Mouse (Mus musculus): ENCODE measurements at regions not wholly inside any gene's neighbourhood (a gene's known extent, or its start where the extent isn't known, plus 50 kb on each side); places are given as distances from the start of the nearest gene placed in this dataset.

DNA sequence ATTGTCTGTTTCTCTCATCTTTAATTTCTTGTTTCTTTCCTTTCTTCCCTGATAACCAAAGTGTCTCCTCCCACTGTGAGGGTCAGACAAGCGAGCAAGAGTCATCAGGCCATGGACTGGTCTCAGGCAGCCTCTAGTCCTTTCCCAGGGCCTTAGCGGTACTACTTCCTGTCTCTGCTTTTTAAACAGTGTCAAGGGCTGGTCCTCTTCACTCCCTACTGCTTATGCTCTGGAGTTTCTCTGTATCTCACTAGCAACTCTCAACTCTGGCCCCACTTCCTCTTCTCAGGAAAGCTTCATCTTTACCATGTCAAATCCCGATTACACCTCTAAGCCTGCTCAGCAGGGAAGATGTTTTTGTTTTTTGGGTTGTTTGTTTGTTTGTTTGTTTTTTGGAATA is 124.1 kb downstream of the Pten start:
- DNase-seq (ENCODE audit: extremely low spot score, low spot score) = no peak

DNA sequence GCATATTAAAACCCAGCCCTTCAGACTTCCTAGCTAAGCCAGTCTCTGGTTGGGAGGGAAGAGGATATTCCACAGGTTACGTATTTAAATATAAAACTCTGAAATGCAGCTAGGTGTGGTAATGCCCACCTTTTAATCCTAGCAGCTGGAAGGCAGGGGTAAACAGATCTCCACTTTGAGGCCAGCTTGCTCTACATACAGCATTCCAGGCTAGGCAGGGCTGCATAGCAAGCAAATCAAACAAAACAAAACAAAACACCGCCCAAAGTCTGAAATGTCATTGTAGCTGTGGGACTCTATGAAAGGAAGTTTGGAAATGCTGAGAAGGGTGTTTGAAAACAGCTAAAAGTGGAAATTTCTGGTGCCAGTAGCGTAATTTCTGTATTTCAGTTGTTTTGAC is 127.0 kb downstream of the Pten start:
- DNase-seq (ENCODE audit: extremely low spot score, low spot score) = no peak

- DNase-seq (ENCODE audit: extremely low spot score, low spot score) = no peak
These were observed 128.3 kb downstream of the Pten start for GRCm38 (mm10) chr19:32885481-32886131.

DNA sequence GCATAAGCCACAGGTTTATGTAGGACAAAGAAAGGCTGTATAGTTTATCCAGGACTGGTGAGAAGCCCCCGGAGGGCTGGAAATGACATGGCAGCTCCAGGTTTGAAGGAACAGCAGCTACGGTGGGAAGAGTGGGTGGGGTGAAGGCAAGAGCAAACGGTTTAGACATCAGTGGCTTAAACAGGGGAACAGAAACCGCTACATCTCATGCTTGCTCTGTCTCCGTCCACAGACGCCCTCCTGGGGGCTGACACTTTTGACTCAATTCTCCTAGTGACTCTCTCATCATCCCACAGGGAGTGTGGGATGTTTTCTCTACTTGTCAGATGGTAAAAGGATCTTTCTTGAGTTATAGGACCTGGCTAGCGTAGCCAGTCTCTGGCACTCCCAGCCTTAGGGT is 129.9 kb downstream of the Pten start:
- DNase-seq (ENCODE audit: extremely low spot score, low spot score) = no peak

- DNase-seq (ENCODE audit: extremely low spot score, low spot score) = no peak
These were observed 131.5 kb downstream of the Pten start for GRCm38 (mm10) chr19:32888616-32889305.

DNA sequence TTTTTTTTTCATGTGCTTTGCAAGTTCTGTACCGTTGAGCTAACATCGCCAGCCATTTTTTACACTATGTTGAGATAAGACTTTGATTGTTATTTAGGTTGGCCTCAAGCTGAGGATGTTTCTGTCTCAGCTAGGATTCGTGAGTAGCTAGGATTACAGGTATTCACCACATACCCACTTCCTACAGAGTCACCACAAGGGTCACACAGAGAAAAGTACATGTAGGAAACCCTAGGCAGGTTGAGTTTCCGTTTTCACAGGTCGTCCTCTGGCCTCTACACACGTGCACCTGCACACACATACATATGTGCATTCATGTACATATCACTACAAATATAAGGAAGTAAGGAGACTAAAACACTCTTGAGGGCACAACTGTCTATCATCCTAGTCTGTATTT is 133.5 kb downstream of the Pten start:
- DNase-seq (ENCODE audit: extremely low spot score, low spot score) = no peak

GRCm38 (mm10) chr19:32892469-32892868 is 135.2 kb downstream of the Pten start:
- no peak for DNase-seq (ENCODE audit: extremely low spot score, low spot score)

GRCm38 (mm10) chr19:32903454-32904108 is 146.3 kb downstream of the Pten start:
- no peak for DNase-seq (ENCODE audit: extremely low spot score, low spot score)

- DNase-seq (ENCODE audit: extremely low spot score, low spot score) = no peak
These were observed 147.2 kb downstream of the Pten start for GRCm38 (mm10) chr19:32904517-32904916.

DNA sequence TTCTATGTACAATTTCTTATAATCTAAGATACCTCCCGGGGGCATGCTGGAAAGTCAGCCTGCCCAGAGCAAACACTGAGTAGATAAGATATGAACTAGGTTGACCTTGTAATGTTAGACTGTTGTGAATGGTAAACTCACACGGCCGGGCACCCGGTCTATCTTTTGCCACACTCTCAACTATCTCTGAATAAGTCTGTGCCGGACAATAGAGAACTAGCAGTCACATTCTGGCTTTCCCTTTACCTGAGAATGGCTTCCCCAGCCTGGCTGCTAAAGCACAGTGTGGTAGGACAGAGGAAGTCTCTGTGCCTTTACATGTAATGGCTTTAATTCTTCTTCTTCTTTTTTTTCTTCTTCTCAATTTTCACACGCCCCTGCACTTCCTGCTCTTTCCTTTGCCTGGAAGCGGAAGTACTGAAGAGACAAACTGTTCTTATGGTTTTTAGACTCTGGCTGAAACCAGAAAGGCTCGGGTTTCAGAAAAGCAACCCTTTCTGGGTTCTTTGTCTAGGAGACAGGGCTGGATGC is 148.7 kb downstream of the Pten start:
- DNase-seq (ENCODE audit: extremely low spot score, low spot score) = no peak

DNA sequence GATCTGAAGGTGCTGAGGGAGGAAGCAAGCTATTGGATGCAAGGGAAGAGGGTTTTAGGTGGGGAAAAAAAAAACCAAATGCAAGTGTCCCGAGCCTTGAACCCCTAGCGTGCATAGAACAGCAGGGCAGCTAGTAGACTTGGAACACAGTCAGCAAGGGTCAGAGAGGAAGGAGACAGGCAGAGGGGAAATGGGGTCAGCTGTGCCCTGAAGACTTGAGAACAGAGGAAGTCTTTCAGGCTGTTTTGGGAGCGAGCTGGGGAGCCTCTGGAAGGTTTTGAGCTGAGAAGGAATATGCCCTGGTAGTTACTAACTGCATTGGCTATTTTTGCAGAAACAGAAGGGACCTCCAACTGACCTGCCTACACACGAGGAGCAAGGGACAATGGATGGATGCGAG is 149.5 kb downstream of the Pten start:
- DNase-seq (ENCODE audit: extremely low spot score, low spot score) = no peak

GRCm38 (mm10) chr19:32910050-32910462 is 152.8 kb downstream of the Pten start:
- no peak for DNase-seq (ENCODE audit: extremely low spot score, low spot score)

DNA sequence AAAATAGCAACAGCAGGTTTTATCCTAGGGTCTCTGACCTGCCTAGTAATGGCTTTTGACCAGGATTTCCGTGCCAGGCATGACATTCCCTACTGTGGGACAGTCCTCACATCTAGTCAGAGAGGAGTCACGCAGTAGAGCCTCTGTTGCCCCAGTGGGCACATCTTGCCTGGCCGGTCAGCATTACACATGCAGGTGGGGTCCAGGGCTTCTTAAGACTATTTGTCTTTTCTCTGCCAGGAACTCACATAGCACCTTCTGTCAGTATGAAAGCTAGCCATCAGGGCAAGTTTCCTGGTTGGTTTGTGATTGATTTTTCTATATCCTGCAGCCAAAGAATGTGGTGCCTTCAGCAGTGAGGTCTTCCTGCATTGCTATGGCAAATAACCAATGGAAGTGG is 155.0 kb downstream of the Pten start:
- no peak for DNase-seq (ENCODE audit: extremely low spot score, low spot score)

GRCm38 (mm10) chr19:32916507-32917280 is 159.4 kb downstream of the Pten start:
- no peak for DNase-seq (ENCODE audit: extremely low spot score, low spot score)

DNA sequence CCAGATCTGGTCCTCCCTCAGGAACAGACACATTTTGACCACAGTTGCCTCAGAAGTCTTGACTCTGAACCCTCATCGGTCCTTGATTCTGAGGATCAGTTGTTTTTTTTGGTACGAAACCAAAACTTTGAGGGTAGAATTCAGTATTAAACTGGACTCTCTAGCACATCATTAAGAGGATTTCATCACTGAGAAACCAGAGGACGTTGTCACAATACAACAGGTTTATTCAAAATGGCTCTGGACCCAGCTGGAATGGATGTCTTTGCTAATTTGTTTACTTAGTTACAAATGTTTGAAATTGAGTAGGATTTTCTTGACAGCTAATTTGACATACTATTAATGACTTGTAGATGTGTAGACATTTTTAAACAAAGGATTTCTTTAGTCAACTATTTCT is 163.7 kb downstream of the Pten start:
- no peak for DNase-seq (ENCODE audit: extremely low spot score, low spot score)

DNA sequence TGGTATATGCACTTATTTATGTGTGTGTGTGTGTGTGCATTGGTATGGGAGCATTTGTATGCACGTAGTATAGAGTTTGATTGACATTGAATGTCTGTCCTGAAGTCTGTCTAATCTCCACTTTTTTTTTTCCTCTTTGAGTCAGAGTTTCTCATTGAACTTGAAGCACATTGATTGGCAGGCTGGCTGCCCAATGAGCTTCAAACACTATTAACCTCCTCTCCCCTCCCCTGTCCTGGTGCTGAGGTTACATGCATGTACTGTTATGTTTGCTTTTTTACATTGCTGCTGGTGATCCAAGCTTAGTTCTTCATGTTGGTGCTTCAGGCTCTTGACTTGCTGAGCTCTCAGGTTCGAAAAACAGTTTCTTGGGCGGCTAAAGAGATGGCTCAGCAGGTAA is 166.6 kb downstream of the Pten start:
- no peak for DNase-seq (ENCODE audit: extremely low spot score, low spot score)

DNA sequence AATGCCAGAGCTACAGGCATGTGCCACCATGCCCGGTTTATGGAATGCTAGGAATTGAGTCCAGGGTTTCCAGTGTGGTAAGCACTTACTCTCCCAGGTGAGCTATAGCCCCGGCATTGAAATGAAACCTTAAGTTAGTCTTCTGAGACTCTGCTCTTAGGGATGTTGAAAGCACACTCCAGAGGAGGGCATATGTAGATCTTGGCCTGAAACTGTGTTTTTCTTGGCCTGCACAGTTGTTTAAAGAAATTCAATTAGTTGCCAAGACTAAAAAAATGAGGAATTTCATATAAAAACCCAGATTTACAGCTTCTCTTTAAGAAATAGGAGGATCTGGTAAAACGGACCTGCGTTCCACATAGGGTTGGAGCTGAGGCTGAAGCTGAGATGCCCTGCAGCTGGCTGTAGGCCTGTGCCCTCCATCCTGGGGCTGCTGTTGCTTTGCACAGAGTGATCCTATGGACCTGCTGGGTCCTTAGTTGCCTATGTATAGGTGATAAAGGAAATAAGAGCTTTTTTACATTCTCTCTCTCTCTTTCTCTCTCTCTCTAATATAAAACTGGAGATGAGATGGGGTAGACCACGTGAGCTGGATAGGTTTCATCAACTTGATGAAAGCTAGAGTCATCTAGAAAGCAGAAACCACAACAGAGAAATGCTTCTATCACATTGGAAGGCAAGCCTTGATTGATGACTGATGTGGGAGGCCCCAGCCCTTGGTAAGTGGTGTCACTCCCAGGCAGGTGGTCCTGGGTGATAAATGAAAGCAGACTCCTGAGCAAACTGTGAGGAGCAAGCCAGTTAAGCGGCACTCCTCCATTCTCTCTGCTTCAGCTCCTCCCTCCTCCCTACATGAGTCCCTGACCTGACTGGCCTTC is 168.6 kb downstream of the Pten start:
- no peak for DNase-seq (ENCODE audit: extremely low spot score, low spot score)

DNA sequence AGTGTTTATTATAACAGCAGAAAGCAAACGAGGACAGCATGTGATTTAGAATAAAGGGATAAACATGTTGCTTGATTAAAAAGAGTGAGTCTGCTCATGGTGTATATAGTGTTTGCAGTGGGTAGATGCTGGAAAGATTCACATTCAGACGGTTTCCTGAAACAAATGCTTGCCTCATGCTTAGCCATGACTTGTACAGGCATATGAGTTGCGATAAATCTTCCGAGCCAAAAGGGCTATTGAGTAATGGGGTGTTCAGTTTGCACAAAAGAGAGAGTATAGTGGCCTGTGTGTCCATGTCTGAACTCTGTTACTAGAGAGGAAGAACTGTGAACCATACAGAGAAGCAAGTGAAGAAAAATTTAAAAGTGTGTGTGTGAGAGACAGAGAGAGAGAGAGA is 169.3 kb downstream of the Pten start:
- DNase-seq (ENCODE audit: extremely low spot score, low spot score) = no peak

DNA sequence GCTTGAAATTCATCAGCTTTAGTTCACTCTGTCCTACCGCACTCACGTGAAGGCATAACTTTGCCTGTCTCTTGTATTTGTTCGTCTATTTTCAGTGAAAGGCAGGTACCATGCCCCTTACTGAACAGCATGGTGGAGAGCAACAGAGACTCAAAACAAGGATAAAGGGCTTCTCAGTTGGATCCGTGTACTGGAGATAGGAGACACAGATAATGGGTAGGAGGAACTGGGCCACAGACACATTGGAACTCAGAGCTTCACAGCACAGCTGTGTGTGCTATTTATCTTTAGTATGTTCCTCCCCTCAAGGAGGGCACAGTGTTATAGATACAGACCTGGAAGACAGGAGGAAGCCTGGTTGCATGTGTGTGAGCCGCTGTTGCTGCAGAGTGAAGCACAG is 176.4 kb downstream of the Pten start:
- no peak for DNase-seq (ENCODE audit: extremely low spot score, low spot score)

GRCm38 (mm10) chr19:32935638-32936037 is 178.3 kb downstream of the Pten start:
- DNase-seq (ENCODE audit: extremely low spot score, low spot score) = no peak

DNA sequence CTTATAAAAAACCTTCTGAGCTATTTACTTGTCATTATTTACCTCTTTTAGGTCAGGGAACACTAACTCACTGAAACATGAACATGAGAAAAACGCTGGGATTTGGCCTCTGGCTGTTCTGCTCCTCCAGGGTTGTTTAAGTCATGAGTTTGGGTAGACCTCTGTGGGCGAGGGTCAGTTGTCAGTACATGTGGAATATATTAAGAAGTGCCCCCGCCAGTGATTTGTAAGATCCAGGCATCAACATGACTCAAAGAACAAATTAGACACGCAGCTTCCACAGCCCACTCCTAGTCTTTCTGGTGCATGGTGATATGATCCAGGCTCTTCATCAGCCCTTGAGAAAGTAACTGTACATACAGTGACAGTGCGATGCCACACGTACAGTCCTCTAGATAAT is 180.3 kb downstream of the Pten start:
- no peak for DNase-seq (ENCODE audit: extremely low spot score, low spot score)
